Mouse (Mus musculus): Measurements from ENCODE around the gene Gm10645. TPM values are rescaled to one million over a fixed set of nuclear protein-coding genes. Genes with fewer than 3 reads are reported as not detected.

Gm10645 gene
- total and polyA plus RNA-seq, 2 experiments from 2014 or later, result 4.2 to 11.6 TPM

DNA sequence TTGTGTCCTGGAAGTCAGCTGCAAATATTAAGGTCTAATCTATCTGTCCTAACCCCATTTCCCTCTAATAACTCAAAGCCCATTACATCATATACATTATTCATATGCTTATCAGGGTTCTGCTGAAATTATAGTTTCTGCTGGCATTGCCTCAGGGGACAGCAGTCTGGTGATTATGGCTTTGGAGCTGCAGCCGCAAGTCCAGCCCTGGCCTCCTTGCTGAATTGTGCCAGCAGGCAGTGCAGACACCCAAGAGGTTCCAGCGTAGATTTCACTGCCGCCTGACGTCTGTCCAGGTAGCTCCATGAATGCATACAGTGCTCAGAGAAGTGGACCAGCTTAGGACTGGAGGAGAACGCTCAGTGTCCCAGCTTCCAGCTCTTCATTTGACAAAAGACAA is 16.8 kb upstream of the Gm10645 start:
- H3K36me3 ChIP-seq (ENCODE audit: insufficient read depth, low read length), result no peaks in the 10 kb centered on the region
- ATAC-seq, result no peak
- WGBS, result 62% methylated on average over 5 of the region's 5 CpGs

DNA sequence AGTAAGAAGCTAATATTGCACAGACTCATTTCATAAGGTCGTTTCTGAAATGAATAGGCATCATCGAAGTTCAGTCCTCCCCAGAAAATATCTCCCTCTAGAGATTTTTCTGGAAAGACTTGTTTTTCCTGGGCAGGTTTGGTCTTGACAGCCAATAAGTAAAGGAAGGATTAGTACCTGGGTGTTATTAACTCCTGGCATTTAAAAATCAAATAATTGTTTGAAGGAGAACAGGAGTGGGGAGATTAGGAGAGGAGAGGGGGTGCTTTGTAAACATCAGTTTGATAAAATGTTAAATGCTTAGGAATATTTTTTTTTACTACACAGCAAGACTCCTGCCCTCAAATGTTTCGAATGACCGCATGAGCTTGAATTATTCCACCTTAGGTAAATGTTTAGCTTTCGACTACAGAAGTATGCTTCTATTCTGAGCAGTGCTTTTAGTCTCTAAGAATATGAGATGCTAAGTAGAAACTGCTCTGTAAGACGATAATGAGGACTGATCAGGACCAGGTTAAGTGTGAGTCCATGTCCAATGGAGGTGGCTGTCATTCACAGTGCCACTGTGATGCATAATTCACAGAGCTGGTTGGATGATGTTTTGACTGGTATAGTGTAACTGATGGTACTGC is 16.0 kb upstream of the Gm10645 start:
- Histone ChIP-seq H3K27ac (no peak overlapping the region), H3K4me1 (ENCODE audit: insufficient read depth, low read length) (peaks cover 5% of the 10 kb centered on the region), H3K9me3 (ENCODE audit: low read length) (no peaks in the 10 kb centered on the region), H3K4me2 (ENCODE audit: low read depth, low read length) (no peak overlapping the region), H3K4me3 (ENCODE audit: low read length) (no peak overlapping the region), H3K9ac (replicated peaks; ENCODE audit: low read length) (no peak overlapping the region), H3K36me3 (ENCODE audit: insufficient read depth, low read length) (no peaks in the 10 kb centered on the region), H3K27me3 (ENCODE audit: insufficient read depth, low read length) (no peaks in the 10 kb centered on the region)
- 71% methylated on average over 6 of the region's 6 CpGs for WGBS
- ATAC-seq, result no peak
- DNase-seq (ENCODE audit: low spot score), result no peak
- TF ChIP-seq CTCF (IDR thresholded peaks at IDR 0.05; ENCODE audit: low read depth), result no peak

More for the DNA sequence above, 16.8 kb upstream of the Gm10645 start:
- no peak for DNase-seq (ENCODE audit: low spot score)
- 0 out of 2 replicates have a peak overlapping the region, but pooled peaks have one; percentile 2 for H3K27ac ChIP-seq
- peaks cover 5% of the 10 kb centered on the region; the same call in 1 of the 2 replicates for H3K4me1 ChIP-seq (ENCODE audit: insufficient read depth, low read length)
- no peak overlapping the region for H3K9ac ChIP-seq (replicated peaks; ENCODE audit: low read length)
- no peaks in the 10 kb centered on the region for H3K9me3 ChIP-seq (ENCODE audit: low read length)
- no peak overlapping the region for H3K4me3 ChIP-seq (ENCODE audit: low read length)
- no peaks in the 10 kb centered on the region for H3K27me3 ChIP-seq (ENCODE audit: insufficient read depth, low read length)
- no peak overlapping the region for H3K4me2 ChIP-seq (ENCODE audit: low read depth, low read length)
- no peak for TF ChIP-seq CTCF (IDR thresholded peaks at IDR 0.05; ENCODE audit: low read depth)

DNA sequence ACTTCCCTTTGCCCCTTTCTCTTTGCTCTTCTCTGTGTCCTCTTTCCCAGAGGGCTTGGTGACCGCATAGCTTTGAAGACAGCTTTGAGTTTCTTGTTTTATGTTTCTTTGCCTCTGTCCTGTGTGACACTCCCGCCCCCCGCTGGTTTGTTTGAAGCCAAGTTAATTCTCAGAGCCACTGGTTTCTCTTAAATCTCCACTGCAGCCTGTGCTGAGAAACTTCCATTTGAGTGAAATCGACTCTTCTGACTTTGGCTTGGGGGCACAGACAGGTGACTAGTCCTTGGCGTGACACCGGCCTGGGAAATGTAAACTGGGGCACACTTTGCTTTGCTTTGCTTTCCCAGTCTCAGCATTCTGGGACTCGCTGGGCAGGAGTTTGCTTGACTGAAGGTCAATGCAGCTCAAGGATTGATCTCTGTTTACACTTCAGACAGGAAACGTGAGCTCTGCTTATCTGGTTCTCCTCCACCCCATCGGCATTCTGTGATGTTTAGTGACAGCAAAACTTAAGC is 12.3 kb upstream of the Gm10645 start:
- Histone ChIP-seq H3K4me3 (ENCODE audit: low read length) (no peak overlapping the region), H3K9me3 (ENCODE audit: low read length) (no peaks in the 10 kb centered on the region), H3K27ac (no peak overlapping the region), H3K9ac (replicated peaks; ENCODE audit: low read length) (no peak overlapping the region), H3K4me2 (ENCODE audit: low read depth, low read length) (no peak overlapping the region), H3K27me3 (ENCODE audit: insufficient read depth, low read length) (no peaks in the 10 kb centered on the region), H3K36me3 (ENCODE audit: insufficient read depth, low read length) (no peaks in the 10 kb centered on the region), H3K4me1 (ENCODE audit: insufficient read depth, low read length) (peaks cover 8% of the 10 kb centered on the region)
- ATAC-seq, result 0 out of 2 replicates have a peak, but pooled peaks have one; percentile 25
- peak; percentile 39 for DNase-seq (ENCODE audit: low spot score)
- WGBS, result 21% methylated on average over 9 of the region's 9 CpGs
- TF ChIP-seq CTCF (IDR thresholded peaks at IDR 0.05; ENCODE audit: low read depth), result no peak; the same call in 1 of the 2 replicates

DNA sequence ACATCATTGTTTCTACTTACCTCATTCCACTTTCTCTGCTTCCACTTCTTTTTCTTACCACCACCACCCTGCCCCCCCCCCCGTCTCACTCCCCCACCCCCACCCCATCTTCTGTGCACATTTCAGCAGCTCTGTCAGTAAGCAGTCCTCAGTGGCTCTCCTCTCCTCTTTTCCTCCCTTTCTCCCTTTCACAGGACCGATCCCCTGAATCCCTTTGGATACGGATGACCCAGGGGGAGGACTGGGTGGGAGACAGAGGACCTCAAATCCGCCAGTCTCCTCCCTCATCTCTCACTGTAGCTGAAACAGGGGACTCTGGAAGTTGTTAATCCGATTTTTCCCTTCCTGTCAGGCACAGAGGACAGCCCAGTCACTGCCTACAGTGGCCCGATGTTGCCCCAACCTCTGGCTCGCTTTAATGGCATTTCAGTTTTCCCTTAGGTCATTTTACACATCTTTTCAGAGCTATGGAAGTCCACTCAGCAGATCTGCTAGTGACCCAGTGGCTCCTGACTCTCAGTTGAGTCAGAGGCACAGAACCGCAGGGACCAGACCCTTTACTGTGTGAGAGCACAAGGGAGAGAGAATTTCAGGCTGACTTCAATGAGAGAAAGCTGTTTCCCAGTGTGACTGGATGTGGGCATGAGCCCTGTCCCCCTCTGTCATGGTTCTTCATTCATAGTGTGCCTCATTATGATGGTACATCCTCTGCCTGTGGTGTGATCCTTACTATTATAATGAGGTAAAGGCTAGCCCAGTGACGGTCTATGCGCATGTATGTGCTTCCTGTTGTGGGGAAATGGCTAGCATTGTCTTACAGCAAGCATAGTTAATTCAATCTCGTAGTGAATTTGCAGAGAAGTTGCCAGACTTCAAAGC is 11.6 kb upstream of the Gm10645 start:
- Histone ChIP-seq H3K9me3 (ENCODE audit: low read length) (no peaks in the 10 kb centered on the region), H3K27ac (no peak overlapping the region), H3K4me1 (ENCODE audit: insufficient read depth, low read length) (peaks cover 8% of the 10 kb centered on the region), H3K4me2 (ENCODE audit: low read depth, low read length) (no peak overlapping the region), H3K9ac (replicated peaks; ENCODE audit: low read length) (no peak overlapping the region), H3K36me3 (ENCODE audit: insufficient read depth, low read length) (no peaks in the 10 kb centered on the region), H3K27me3 (ENCODE audit: insufficient read depth, low read length) (no peaks in the 10 kb centered on the region), H3K4me3 (ENCODE audit: low read length) (no peak overlapping the region)
- ATAC-seq (peak; percentile 45; the same call in 1 of the 2 replicates), DNase-seq (ENCODE audit: low spot score) (no peak)
- 30% methylated on average over 11 of the region's 11 CpGs for WGBS
- TF ChIP-seq CTCF (IDR thresholded peaks at IDR 0.05; ENCODE audit: low read depth), result no peak

DNA sequence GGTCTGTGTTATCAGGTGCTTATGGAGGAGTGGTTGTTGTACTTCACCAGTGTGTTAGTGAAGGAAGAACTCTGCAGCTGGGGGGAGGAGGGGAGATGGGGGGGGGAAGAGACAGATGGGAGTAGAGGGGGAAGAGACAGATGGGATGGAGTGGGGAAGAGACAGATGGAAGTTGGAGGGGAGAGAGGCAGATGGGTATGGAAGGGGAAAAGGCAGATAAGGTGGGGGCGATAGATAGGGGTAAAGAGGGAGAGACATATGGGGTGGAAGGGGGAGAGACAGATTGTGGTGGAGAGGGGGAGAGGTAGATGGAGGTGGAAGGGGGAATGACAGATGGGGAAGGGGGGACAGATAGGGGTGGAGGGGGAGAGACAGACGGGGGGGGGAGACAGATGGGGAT is 10.8 kb upstream of the Gm10645 start:
- Histone ChIP-seq H3K4me2 (ENCODE audit: low read depth, low read length) (no peak overlapping the region), H3K9ac (replicated peaks; ENCODE audit: low read length) (no peak overlapping the region), H3K27me3 (ENCODE audit: insufficient read depth, low read length) (no peaks in the 10 kb centered on the region), H3K4me1 (ENCODE audit: insufficient read depth, low read length) (peaks cover 8% of the 10 kb centered on the region), H3K27ac (no peak overlapping the region), H3K36me3 (ENCODE audit: insufficient read depth, low read length) (no peaks in the 10 kb centered on the region), H3K9me3 (ENCODE audit: low read length) (no peaks in the 10 kb centered on the region), H3K4me3 (ENCODE audit: low read length) (no peak overlapping the region)
- no peak for TF ChIP-seq CTCF (IDR thresholded peaks at IDR 0.05; ENCODE audit: low read depth)
- no peak for DNase-seq (ENCODE audit: low spot score)
- 48% methylated on average over 2 of the region's 2 CpGs for WGBS
- ATAC-seq, result no peak

DNA sequence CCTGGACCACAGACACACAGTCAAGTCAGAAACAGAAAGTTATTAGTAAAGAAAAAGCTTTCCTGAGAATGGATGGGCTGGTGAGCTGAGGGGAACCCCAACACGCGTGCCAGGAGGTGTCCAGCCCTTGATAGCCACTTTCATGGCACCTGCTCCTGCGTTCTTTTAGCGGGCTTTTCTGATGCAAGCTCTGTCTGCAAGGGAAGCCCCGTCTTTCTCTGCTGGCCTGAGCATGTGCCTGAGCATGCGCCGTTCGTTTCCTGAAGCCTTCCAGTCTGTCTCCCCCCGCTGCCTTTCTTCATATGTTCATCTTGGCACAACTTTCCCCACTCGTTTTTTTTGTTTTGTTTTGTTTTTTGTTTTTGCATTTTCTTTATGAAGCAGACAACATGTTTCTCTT is 9.7 kb upstream of the Gm10645 start:
- H3K4me2 ChIP-seq (ENCODE audit: low read depth, low read length), result no peak overlapping the region
- no peaks in the 10 kb centered on the region for H3K36me3 ChIP-seq (ENCODE audit: insufficient read depth, low read length)
- H3K4me1 ChIP-seq (ENCODE audit: insufficient read depth, low read length), result peaks cover 8% of the 10 kb centered on the region
- no peaks in the 10 kb centered on the region for H3K9me3 ChIP-seq (ENCODE audit: low read length)
- H3K4me3 ChIP-seq (ENCODE audit: low read length), result no peak overlapping the region
- no peak overlapping the region for H3K27ac ChIP-seq
- no peak for TF ChIP-seq CTCF (IDR thresholded peaks at IDR 0.05; ENCODE audit: low read depth)
- no peaks in the 10 kb centered on the region for H3K27me3 ChIP-seq (ENCODE audit: insufficient read depth, low read length)
- no peak overlapping the region for H3K9ac ChIP-seq (replicated peaks; ENCODE audit: low read length)
- no peak for ATAC-seq
- no peak for DNase-seq (ENCODE audit: low spot score)
- 63% methylated on average over 10 of the region's 10 CpGs for WGBS
